Mouse (Mus musculus): ENCODE results near the gene Tmem108. TPM values are rescaled to one million over a fixed set of nuclear protein-coding genes. Genes with fewer than 3 reads are reported as not detected.
A peak's percentile ranks its signal among the peaks of the same experiment; 100 is the strongest.

The Tmem108 gene
- polyA plus RNA-seq, 1 experiment from 2014 or later = 66.1 TPM

- Histone ChIP-seq H3K27me3 (replicated peaks) (no peaks in the 10 kb centered on the region), H3K36me3 (no peaks in the 10 kb centered on the region), H3K4me1 (peaks cover 11% of the 10 kb centered on the region), H3K9me3 (no peaks in the 10 kb centered on the region), H3K9ac (no peak overlapping the region), H3K27ac (replicated peaks) (no peak overlapping the region), H3K4me3 (no peak overlapping the region), H3K4me2 (no peak overlapping the region)
- no peak for ATAC-seq (ENCODE audit: extremely low read depth, insufficient number of reproducible peaks, low FRiP score, low TSS enrichment)
- WGBS = 80% methylated on average over 6 of the region's 6 CpGs
These were observed 249.4 kb downstream of the Tmem108 start for GRCm38 (mm10) chr9:103512257-103512656.

- H3K9me3 ChIP-seq = no peaks in the 10 kb centered on the region
- H3K4me1 ChIP-seq = peaks cover 33% of the 10 kb centered on the region
- no peaks in the 10 kb centered on the region for H3K27me3 ChIP-seq (replicated peaks)
- no peak overlapping the region for H3K4me3 ChIP-seq
- no peak overlapping the region for H3K4me2 ChIP-seq
- 65% methylated on average over 7 of the region's 7 CpGs for WGBS
- ATAC-seq (ENCODE audit: extremely low read depth, insufficient number of reproducible peaks, low FRiP score, low TSS enrichment) = no peak
- H3K36me3 ChIP-seq = peaks cover 5% of the 10 kb centered on the region; the same call in 1 of the 2 replicates
- H3K27ac ChIP-seq (replicated peaks) = no peak overlapping the region; the same call in 1 of the 2 replicates
- no peak overlapping the region for H3K9ac ChIP-seq
These were observed 254.6 kb downstream of the Tmem108 start for GRCm38 (mm10) chr9:103506968-103507584.

- H3K4me1 ChIP-seq = peaks cover 43% of the 10 kb centered on the region
- no peaks in the 10 kb centered on the region for H3K27me3 ChIP-seq (replicated peaks)
- H3K4me3 ChIP-seq = no peak overlapping the region
- no peak overlapping the region for H3K4me2 ChIP-seq
- H3K36me3 ChIP-seq = peaks cover 5% of the 10 kb centered on the region; the same call in 1 of the 2 replicates
- 0 out of 2 replicates have a peak overlapping the region, but pooled peaks have one; percentile 12 for H3K27ac ChIP-seq (replicated peaks)
- no peak overlapping the region for H3K9ac ChIP-seq
- H3K9me3 ChIP-seq = no peaks in the 10 kb centered on the region
- no peak for ATAC-seq (ENCODE audit: extremely low read depth, insufficient number of reproducible peaks, low FRiP score, low TSS enrichment)
- 56% methylated on average over 5 of the region's 5 CpGs for WGBS
These were observed 256.6 kb downstream of the Tmem108 start for GRCm38 (mm10) chr9:103505067-103505466.

- Histone ChIP-seq H3K4me1 (peaks cover 43% of the 10 kb centered on the region), H3K4me3 (no peak overlapping the region), H3K36me3 (peaks cover 9% of the 10 kb centered on the region), H3K9ac (no peak overlapping the region), H3K9me3 (no peaks in the 10 kb centered on the region), H3K4me2 (no peak overlapping the region), H3K27me3 (replicated peaks) (no peaks in the 10 kb centered on the region), H3K27ac (replicated peaks) (no peak overlapping the region)
- WGBS = 88% methylated on average over 1 of the region's 1 CpGs
- ATAC-seq (ENCODE audit: extremely low read depth, insufficient number of reproducible peaks, low FRiP score, low TSS enrichment) = no peak
These were observed 257.0 kb downstream of the Tmem108 start for GRCm38 (mm10) chr9:103504646-103505045.

- no peak overlapping the region for H3K4me2 ChIP-seq
- no peaks in the 10 kb centered on the region for H3K27me3 ChIP-seq (replicated peaks)
- no peak overlapping the region for H3K9ac ChIP-seq
- H3K36me3 ChIP-seq = peaks cover 18% of the 10 kb centered on the region
- H3K4me3 ChIP-seq = no peak overlapping the region
- peaks cover 41% of the 10 kb centered on the region for H3K4me1 ChIP-seq
- no peak overlapping the region for H3K27ac ChIP-seq (replicated peaks)
- 89% methylated on average over 3 of the region's 3 CpGs for WGBS
- H3K9me3 ChIP-seq = no peaks in the 10 kb centered on the region
- ATAC-seq (ENCODE audit: extremely low read depth, insufficient number of reproducible peaks, low FRiP score, low TSS enrichment) = no peak
These were observed 257.9 kb downstream of the Tmem108 start for GRCm38 (mm10) chr9:103503586-103504298.

GRCm38 (mm10) chr9:103502655-103503054 is 259.0 kb downstream of the Tmem108 start:
- Histone ChIP-seq H3K4me3 (no peak overlapping the region), H3K4me2 (no peak overlapping the region; the same call in 1 of the 2 replicates), H3K9me3 (no peaks in the 10 kb centered on the region), H3K27me3 (replicated peaks) (no peaks in the 10 kb centered on the region), H3K36me3 (peaks cover 28% of the 10 kb centered on the region), H3K4me1 (peaks cover 38% of the 10 kb centered on the region), H3K27ac (replicated peaks) (no peak overlapping the region), H3K9ac (no peak overlapping the region)
- no peak for ATAC-seq (ENCODE audit: extremely low read depth, insufficient number of reproducible peaks, low FRiP score, low TSS enrichment)
- WGBS = 90% methylated on average over 2 of the region's 2 CpGs

- WGBS = 12% methylated on average over 14 of the region's 14 CpGs
- Histone ChIP-seq H3K36me3 (peaks cover 30% of the 10 kb centered on the region), H3K4me1 (peaks cover 36% of the 10 kb centered on the region), H3K9me3 (no peaks in the 10 kb centered on the region), H3K4me3 (0 out of 2 replicates have a peak overlapping the region, but pooled peaks have one; percentile 5), H3K27ac (replicated peaks) (peak overlapping the region; percentile 59), H3K27me3 (replicated peaks) (no peaks in the 10 kb centered on the region), H3K9ac (peak overlapping the region; percentile 41), H3K4me2 (peak overlapping the region; percentile 43)
- ATAC-seq (ENCODE audit: extremely low read depth, insufficient number of reproducible peaks, low FRiP score, low TSS enrichment) = no peak; the same call in 1 of the 2 replicates
These were observed 259.7 kb downstream of the Tmem108 start for GRCm38 (mm10) chr9:103501861-103502364.

GRCm38 (mm10) chr9:103499366-103499765 is 262.3 kb downstream of the Tmem108 start:
- no peaks in the 10 kb centered on the region for H3K9me3 ChIP-seq
- WGBS = 89% methylated on average over 18 of the region's 18 CpGs
- no peaks in the 10 kb centered on the region for H3K27me3 ChIP-seq (replicated peaks)
- ATAC-seq (ENCODE audit: extremely low read depth, insufficient number of reproducible peaks, low FRiP score, low TSS enrichment) = no peak
- H3K36me3 ChIP-seq = peaks cover 32% of the 10 kb centered on the region
- no peak overlapping the region for H3K9ac ChIP-seq
- no peak overlapping the region for H3K27ac ChIP-seq (replicated peaks)
- peaks cover 33% of the 10 kb centered on the region for H3K4me1 ChIP-seq
- no peak overlapping the region for H3K4me3 ChIP-seq
- no peak overlapping the region for H3K4me2 ChIP-seq

- Histone ChIP-seq H3K4me2 (no peak overlapping the region), H3K4me3 (no peak overlapping the region), H3K36me3 (peaks cover 29% of the 10 kb centered on the region), H3K9me3 (no peaks in the 10 kb centered on the region), H3K27me3 (replicated peaks) (no peaks in the 10 kb centered on the region), H3K27ac (replicated peaks) (no peak overlapping the region), H3K9ac (no peak overlapping the region), H3K4me1 (peaks cover 33% of the 10 kb centered on the region)
- ATAC-seq (ENCODE audit: extremely low read depth, insufficient number of reproducible peaks, low FRiP score, low TSS enrichment) = no peak
- WGBS = 62% methylated on average over 8 of the region's 8 CpGs
These were observed 262.9 kb downstream of the Tmem108 start for GRCm38 (mm10) chr9:103498699-103499098.

GRCm38 (mm10) chr9:103495391-103495790 is 266.2 kb downstream of the Tmem108 start:
- Histone ChIP-seq H3K4me2 (no peak overlapping the region), H3K4me1 (peaks cover 40% of the 10 kb centered on the region), H3K27ac (replicated peaks) (no peak overlapping the region), H3K36me3 (peaks cover 29% of the 10 kb centered on the region), H3K27me3 (replicated peaks) (no peaks in the 10 kb centered on the region), H3K4me3 (no peak overlapping the region), H3K9ac (no peak overlapping the region), H3K9me3 (no peaks in the 10 kb centered on the region)
- ATAC-seq (ENCODE audit: extremely low read depth, insufficient number of reproducible peaks, low FRiP score, low TSS enrichment) = no peak
- WGBS = 65% methylated on average over 11 of the region's 11 CpGs

- ATAC-seq (ENCODE audit: extremely low read depth, insufficient number of reproducible peaks, low FRiP score, low TSS enrichment) = no peak
- Histone ChIP-seq H3K36me3 (peaks cover 24% of the 10 kb centered on the region), H3K4me2 (no peak overlapping the region), H3K4me3 (no peak overlapping the region), H3K9me3 (no peaks in the 10 kb centered on the region), H3K27ac (replicated peaks) (peak overlapping the region; percentile 59), H3K27me3 (replicated peaks) (no peaks in the 10 kb centered on the region), H3K4me1 (peaks cover 49% of the 10 kb centered on the region), H3K9ac (peak overlapping the region; percentile 48; the same call in 1 of the 2 replicates)
- 27% methylated on average over 7 of the region's 7 CpGs for WGBS
These were observed 267.2 kb downstream of the Tmem108 start for GRCm38 (mm10) chr9:103494346-103495020.

Measured in heart, embryonic 13.5 days (tissue).